Mouse (Mus musculus): ENCODE measurements around the gene Slc9a9.

DNA sequence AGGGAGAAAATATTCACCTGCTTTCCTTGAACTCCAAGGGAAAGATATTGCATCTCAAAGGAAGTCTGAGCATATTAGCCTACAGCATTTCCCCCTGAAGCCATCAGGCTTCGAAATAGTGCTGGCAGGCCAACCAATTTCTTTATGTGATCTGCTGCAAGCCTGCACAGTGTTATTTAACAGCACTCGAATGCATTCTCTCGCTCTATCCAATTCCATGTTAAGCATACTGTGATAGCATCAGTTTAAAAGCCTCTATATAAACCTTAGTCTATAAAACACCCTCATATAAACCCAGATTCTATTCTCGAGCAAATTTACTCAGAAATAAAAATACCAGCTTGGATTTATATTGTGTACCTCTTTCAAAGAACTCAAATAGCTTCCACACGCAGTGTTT is 170.7 kb downstream of the Slc9a9 start:
- TF ChIP-seq CTCF (IDR thresholded peaks at IDR 0.05; ENCODE audit: control insufficient read depth, insufficient read depth, low read length) (no peak), POLR2A (IDR thresholded peaks at IDR 0.05; ENCODE audit: borderline replicate concordance, control insufficient read depth, low read depth, low read length) (no peak)

All from bone marrow, adult 2 months (tissue).